Mouse (Mus musculus): Measurements from ENCODE around the gene Wdr49.

DNA sequence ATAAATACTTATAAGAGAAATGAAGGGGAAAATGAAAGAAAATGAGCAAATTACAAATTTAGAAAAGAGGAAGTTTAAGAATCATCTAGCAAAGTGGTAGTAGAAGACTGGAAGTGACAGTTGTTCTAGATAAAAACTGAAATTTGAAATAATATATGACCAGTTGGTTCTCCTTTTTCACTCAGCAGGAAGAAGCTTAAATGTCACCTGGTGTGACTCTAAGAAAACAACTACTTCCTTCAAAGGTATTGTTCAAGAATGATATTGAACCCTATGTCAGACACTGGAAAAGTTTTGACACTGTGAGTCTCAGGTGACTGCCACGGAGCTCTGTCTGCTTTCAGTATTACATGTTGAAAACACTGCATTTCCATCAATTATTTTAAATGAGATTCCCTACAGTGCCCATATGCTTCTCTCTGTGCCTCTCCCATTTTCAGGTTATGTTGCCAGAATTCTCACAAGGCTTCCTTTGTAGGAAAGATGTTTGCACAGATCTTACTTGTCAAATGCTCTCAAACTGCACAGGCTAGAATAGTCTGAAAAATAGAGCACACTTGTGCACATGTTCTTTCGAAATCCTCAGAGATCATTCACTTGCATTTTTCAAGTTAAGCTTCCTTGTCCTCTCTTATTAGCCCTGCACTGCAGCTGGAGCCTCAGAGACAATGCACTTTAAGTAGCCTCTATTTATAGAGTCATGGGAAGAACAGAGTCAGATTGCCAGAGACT, 184.8 kb downstream of the Wdr49 start:
- TF ChIP-seq CTCF (IDR thresholded peaks at IDR 0.05) (no peak), EP300 (IDR thresholded peaks at IDR 0.05) (no peak)

Data from lung, postnatal 0 days (tissue).